Mouse (Mus musculus) left cerebral cortex, postnatal 14 days (tissue): ENCODE measurements around the gene Pakap. TPM values are rescaled to one million over a fixed set of nuclear protein-coding genes. Genes with fewer than 3 reads are reported as not detected.

Source experiments
- DNase-seq, 2 experiments: peaks; one replicate each; pipeline ENCODE4 v3.0.0; 2021 to 2022; ENCODE audit warnings: low spot score in 2 of 2, mixed read lengths in 1 of 2
- intact Hi-C: fragments of 180-260 bp; cut with DNase I; formaldehyde crosslinking; loops from one replicate; pipeline ENCODE4 v1.15.1; 2025
- total RNA-seq, 2 experiments: library from RNA; stranded (reverse); gene quantifications; 2 replicates each; pipeline ENCODE4 v1.2.3; 2021

Gene Pakap
- total RNA-seq, 2 experiments from 2014 or later = 20.4 to 21.3 TPM

DNA sequence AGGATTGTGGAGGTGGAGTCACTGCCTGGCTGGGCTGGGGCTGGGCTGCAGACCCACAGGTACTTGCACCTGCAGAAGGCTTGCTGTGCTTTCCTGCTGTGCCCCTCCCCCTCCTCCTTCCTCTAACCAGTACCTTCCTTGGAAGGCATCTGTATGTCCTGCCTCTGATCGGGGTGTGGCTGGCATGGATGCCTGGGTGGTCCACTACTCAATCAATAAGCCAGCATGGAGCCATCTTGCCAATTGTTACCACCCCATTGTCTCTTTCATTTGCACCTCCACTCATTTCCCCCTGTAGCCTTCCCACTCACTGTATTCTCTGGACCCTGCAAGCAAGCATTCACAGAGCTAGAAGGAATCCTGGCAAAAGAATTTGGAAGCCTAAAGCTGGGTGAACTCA is 122.8 kb downstream of the Pakap start:
- no peak for DNase-seq
- intact Hi-C loops = no loop called here

DNA sequence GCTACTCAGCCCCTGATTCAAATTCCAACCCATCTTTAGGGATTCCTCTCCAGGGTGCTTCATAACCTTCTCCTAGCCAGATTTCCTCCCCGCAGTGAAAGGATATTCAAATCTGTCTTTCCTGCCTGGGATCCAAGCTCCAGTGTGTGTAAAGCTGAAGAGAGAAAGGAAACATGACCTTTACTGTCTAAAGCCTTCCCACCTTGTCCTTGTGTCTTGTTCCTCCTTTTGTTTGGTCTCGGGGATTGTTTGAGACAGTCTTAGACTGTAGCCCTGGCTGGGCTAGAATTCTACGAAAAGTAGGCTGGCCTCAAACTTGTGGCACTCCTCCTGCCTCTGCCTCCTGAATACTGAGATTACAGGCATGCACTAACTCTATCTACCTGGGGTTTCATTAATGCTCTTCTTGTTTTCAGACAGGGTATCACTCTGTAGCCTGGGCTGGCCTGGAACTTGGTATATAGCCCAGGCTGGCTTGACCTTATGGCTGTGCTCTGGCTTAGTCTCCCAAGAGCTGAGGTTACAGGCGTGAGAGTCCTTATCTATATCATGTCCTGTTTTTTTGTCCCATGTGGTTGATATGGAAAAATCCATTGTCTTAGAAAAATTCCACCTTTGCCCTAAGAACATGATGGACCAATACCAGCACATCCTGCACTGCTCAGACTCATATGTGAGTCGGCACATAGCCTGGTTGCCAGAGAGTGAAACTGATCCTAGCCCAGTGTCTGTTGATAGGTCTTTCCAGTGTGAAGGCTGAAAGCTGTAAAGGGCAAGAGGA is 126.6 kb downstream of the Pakap start:
- no peak for DNase-seq
- intact Hi-C loops = no loop called here

DNA sequence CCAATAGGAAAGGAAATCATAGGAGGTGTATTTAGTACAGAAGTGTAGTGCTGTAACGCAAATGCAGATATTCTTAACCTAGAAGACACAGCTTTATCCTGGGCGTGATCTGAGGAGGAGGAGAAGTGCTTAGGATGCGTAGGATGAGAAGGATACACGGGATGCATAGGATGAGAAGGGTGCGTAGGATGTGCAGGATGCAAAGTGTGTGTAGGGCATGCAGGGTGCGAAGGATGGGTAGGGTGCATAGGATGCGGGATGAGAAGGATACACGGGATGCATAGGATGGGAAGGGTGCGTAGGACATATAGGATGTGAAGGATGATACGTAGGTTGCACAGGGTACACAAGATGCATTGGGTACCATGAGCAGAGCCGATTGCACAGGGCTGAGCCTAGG is 129.0 kb downstream of the Pakap start:
- intact Hi-C loops = no loop called here
- DNase-seq = no peak

- peak in 1 of 2 experiments; percentile 47 for DNase-seq
- intact Hi-C loops = no loop called here
Observed at GRCm38 (mm10) chr4:57697918-57698611, 130.1 kb downstream of the Pakap start.

DNA sequence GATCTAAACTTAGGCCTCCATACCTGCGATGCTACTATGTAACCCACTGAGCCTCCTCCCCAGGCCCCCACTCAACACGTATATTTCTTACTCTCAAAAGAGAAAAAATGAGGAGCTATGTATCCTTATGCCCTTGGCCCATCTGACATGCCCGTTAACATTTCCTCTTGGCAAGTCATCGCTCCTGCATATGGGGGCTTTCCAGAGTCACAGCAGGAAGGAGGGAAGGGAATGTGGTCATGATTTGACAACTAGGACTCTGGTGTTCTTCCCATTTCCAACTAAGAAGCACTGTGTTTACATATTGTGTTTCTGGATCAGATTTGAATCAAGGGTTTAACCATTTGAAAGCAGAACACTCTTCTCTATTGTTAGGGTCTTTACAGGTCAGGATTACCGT is 133.6 kb downstream of the Pakap start:
- intact Hi-C loops = no loop called here
- DNase-seq = no peak

- no peak for DNase-seq
- intact Hi-C loops = no loop called here
Observed at GRCm38 (mm10) chr4:57703574-57704470, 135.8 kb downstream of the Pakap start.

GRCm38 (mm10) chr4:57704575-57704974 is 136.6 kb downstream of the Pakap start:
- no peak for DNase-seq
- intact Hi-C loops = no loop called here

- DNase-seq = no peak
- intact Hi-C loops = no loop called here
Observed at GRCm38 (mm10) chr4:57715849-57716248, 147.9 kb downstream of the Pakap start.

GRCm38 (mm10) chr4:57716735-57717134 is 148.8 kb downstream of the Pakap start:
- intact Hi-C loops = no loop called here
- DNase-seq = peak in 1 of 2 experiments; percentile 42

- no peak for DNase-seq
- intact Hi-C loops = no loop called here
Observed at GRCm38 (mm10) chr4:57717354-57717753, 149.4 kb downstream of the Pakap start, which contains the start of gene Akap2. Gene Akap2, plus strand, starts transcription at chr4:57717657.

DNA sequence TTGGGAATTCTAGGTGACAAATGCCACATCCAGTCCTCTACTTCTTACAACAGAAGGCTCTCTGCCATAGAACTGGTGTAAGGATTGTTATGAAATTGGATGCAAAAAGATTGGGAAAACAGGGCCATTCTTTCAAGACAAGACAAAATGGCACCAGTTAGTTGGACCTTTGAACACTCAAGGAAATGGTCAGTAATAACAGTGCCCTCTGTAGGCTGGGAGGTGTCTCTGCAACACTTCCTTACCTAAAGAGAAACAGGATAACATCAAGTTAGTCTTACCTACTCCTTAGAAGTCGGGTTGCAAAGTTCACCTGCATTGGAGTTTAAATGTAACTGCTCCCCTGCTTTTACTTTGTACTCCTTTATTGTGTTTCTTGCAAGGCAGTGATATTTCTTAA is 151.4 kb downstream of the Pakap start:
- no peak for DNase-seq
- intact Hi-C loops = no loop called here

- intact Hi-C loops = no loop called here
- DNase-seq = no peak
Observed at GRCm38 (mm10) chr4:57720869-57721361, 152.9 kb downstream of the Pakap start.

GRCm38 (mm10) chr4:57722296-57722695 is 154.3 kb downstream of the Pakap start:
- no peak for DNase-seq
- intact Hi-C loops = no loop called here

DNA sequence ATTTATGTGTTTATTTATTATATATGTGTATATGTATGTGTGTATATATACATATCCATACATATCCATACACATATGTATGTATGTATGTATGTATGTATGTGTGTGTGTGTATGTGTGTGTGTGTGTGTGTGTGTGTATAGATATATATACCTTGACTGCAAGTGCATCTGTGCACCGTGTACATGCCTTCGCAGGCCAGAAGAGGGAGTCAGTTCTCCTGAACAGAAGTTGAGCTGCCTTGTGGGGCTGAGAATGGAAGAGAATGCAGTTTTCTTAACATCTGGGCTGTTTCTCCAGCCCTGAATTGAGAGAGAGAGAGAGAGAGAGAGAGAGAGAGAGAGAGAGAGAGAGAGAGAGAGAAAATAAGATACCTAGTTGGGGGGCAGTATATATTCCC is 155.7 kb downstream of the Pakap start:
- intact Hi-C loops = no loop called here
- peak in 1 of 2 experiments; percentile 62 for DNase-seq

DNA sequence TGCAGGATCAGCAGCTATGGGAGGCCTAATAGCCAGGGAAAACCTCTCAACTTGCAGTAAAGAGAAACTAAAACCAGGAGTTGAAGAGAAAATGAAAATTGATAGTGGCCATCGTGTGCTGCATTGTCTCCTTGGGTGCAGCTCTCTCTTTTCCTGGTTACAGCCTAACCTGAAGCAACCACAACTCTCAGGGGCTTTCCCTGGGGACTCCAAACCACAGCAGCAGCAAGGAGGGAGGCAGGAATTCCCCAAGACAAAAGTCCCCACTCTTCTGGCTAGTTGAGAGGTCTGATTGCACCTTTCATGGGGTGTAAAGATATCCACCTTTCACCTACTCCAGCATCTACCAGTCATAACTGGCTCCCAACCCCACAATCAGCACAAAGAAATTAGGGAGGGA is 157.6 kb downstream of the Pakap start:
- intact Hi-C loops = no loop called here
- DNase-seq = no peak

- intact Hi-C loops = no loop called here
- DNase-seq = no peak
Observed at GRCm38 (mm10) chr4:57728611-57729183, 160.7 kb downstream of the Pakap start.

DNA sequence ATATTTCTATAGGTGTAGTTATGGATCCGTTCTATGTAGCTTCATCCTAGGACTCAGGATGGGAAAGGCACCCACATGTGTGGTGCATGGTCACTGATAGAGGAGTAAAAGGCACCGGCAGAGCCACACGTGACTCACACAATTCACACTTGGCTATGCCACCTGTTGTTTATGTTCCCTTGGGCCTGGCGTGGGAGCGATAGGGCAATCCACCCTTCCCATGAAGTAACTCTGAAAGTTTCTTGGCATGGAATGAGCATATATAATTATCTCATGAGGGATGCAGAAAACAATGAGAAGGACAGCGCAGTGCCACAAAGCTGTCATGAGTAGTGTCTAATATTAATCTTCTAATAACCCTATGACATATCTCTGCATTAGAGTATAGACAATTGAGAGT is 162.1 kb downstream of the Pakap start:
- intact Hi-C loops = no loop called here
- no peak for DNase-seq

DNA sequence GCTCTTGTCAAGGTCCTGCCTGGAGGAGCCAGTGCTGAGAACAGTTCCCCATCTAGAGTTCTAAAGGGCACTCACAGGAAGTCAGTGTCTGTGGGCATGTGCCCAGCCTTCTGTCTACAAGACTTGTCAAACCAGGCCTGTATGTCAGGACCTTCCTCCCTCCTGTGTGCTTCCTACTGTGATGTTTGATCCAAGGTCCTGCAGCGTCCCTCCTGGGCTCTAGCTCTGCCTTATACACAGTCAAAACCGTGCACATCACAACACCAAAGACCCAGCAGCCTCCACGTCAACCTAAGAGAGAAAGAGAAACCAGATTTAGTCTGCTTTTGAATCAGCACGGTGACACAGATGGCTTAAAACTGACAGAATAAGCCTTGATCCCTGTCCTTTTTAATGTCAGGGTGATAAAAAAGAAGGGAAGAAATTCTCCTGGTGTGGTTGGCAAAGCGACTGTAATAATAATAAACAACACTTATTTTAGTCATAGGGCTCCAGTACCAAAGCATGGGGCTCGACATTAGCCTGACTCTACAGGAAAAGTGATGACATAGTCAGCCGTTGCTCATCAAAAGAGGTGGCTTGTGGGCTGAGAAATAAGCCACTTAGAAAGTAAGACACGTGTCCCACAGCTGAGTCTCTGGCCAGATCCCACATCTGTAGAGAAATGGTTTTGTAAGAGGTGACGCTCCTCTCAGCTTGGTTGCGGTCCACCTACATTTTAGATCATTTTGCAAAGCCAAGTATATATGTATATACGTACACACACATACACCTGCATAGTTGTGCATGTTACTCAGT is 163.0 kb downstream of the Pakap start:
- no peak for DNase-seq
- intact Hi-C loops = no loop called here

- intact Hi-C loops = no loop called here
- DNase-seq = no peak
Observed at GRCm38 (mm10) chr4:57732351-57732750, 164.4 kb downstream of the Pakap start.
